Mouse (Mus musculus): ENCODE data around the gene S1pr3.

Gene S1pr3

DNA sequence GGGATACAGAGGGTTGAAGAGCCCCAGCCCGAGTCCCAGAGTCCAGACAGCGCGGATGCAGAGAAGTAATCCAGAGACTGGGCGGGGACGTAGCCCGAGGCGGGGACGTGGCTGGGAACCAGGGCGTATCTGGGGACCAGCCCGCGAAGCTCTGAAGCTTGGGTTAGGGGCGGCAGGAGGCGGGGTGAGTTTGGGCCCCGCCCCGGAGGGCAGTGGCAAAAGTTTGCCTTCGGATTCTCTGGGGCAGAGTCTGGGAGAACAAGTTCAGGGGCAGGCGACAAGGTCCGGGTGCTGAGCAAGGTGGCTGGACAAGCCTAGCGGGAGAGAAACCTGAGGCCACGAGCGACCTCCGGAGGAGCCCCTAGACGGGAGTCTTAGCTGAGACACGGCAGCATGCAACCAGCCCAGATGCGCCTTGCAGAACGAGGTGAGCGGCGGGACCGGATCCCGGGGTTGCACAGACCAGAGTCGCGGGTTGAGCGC, at the start of gene S1pr3:
Gene S1pr3 (plus strand): TSS at position 121 of the 483 bp plus-strand sequence.
- DNase-seq (ENCODE audit: low spot score in 2 of 2): peak in 1 of 2 experiments; percentile 28

DNA sequence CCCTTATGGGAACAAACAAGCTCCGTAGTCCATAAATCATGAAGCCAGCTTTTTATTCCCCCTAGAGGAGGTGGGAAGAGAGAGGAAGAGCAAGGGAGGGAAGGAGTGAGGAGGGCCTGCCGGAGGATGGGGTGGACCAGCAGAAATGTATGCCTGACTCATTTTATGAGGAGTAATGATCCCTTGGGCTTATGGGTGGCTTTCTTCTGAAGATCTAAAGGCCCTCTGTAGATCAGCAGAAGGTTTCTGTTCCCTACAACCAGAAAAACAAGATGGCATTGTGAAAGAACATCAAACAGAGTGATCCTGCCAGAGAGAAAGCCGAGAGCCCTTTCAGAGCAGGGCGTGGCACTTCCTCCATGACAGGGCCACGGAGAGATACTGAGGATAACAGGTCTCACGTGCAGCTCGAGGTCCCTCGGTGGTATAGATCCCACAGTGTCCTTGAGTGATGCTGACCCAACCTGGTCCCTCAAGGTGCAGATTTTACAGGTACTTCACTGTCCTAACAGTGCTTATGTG, 47.9 kb upstream of the S1pr3 start:
- DNase-seq (ENCODE audit: low spot score in 2 of 2): no peak

DNA sequence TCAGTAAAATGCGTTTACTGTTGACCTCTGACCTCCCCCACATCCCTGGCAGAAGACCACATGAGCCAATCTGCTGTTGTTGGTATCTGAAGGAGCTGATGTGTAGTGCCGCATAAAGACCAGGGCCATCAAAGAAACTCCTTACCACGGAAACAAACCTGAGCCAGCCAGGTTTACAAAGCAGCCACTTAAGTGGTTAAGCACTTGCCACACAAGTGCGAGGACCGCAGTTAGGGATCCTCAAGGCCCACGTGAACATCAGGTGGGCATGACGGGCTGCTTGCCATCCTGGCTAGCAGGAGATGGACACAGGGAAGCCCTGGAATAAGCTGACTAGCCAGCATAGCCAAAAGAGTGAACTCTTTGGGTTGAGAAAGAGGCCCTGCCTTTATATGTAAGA, 45.0 kb upstream of the S1pr3 start:
- DNase-seq (ENCODE audit: low spot score in 2 of 2): no peak

DNA sequence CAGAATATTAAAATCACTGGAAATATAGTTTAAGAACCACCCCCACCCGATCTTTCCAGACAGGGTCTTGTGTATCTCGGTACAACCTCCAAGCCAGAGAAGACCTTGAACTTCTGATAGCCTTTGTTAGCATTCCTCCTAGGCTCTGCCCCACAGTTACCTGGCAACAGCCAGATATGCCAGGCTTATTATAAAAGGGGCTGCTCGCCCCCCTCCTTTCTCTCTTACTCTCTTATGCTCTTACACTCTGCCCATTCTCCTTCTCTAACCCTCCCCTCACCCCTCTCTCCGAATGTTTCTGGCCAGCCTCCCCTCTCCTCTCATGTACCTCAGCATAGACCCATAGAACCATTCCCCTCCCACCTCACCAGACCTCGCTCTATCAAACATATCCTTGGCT, 44.5 kb upstream of the S1pr3 start:
- no peak for DNase-seq (ENCODE audit: low spot score in 2 of 2)

DNA sequence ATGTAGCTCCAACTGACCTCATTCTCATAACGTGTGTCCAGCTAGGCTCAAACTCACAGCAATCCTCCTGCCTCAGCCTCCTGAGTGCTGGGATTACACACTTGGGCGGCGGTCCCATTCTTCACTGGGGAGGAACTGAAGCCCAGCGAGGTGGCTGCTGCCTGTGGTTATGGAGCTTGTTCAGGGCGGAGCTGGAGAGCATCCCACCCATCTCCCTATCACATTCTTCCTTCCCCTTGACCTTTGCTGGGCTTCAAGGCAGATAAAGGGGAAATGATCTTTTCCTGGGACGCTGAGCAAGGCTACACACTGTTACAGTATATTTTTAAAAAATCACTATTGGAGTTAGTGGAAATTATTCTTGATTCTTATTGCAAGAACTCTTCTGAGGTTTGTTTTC, 43.2 kb upstream of the S1pr3 start:
- no peak for DNase-seq (ENCODE audit: low spot score in 2 of 2)

DNA sequence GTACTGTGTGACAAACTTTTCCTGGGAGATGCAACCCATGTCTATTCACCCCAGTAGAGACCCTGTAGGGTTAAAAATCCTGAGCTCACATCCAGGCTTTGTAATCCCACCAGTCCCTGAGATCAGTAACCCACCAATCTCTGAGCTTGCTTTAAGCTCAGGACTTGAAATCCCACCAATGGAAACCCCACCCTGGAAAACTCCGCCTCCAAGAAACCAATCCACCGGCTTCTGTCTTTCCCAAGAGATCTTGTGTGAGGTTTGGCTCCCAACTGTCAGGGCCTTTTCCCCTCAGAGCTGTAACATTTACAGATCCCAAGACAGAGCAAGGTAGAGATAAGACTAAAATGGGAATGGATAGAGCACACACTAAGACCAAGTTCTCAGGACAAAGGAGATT, 40.1 kb upstream of the S1pr3 start:
- DNase-seq (ENCODE audit: low spot score in 2 of 2): no peak

DNA sequence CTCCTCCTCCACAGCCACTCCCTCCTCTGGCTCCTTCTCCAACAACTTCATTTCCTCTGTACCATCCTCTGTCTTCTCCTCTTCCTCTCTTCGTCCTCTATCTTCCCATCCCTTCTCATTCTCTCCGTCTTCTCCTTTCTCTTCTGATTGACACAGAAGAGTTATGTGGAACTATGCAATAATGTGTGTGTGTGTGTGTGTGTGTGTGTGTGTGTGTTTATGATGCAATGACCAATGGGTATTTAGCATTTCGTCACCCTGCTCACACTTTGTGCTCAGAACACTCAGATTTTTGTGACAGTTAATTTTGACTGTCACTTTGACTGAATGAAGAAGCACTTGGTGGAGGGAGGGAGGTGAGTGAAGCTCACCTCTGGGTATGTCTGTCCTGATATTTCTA, 39.1 kb upstream of the S1pr3 start:
- no peak for DNase-seq (ENCODE audit: low spot score in 2 of 2)

DNA sequence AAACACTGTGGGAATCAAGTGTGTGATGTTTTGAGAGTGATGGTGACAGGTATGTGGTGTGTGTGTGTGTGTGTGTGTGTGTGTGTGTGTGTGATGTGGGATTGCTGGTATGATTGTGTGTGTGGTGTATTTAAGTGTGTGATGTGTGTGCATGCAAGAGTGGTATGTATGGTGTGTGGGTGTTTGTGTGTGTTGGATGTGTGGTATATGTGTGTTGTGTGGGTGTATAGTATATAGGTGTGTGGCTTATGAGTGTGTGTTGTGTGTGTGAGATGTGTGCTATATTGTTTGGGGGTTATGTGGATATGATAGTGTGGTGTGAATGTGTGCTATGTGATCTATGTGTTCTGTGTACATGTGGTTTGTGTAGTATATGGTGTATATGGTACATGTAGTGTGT, 35.4 kb upstream of the S1pr3 start:
- no peak for DNase-seq (ENCODE audit: low spot score in 2 of 2)

DNA sequence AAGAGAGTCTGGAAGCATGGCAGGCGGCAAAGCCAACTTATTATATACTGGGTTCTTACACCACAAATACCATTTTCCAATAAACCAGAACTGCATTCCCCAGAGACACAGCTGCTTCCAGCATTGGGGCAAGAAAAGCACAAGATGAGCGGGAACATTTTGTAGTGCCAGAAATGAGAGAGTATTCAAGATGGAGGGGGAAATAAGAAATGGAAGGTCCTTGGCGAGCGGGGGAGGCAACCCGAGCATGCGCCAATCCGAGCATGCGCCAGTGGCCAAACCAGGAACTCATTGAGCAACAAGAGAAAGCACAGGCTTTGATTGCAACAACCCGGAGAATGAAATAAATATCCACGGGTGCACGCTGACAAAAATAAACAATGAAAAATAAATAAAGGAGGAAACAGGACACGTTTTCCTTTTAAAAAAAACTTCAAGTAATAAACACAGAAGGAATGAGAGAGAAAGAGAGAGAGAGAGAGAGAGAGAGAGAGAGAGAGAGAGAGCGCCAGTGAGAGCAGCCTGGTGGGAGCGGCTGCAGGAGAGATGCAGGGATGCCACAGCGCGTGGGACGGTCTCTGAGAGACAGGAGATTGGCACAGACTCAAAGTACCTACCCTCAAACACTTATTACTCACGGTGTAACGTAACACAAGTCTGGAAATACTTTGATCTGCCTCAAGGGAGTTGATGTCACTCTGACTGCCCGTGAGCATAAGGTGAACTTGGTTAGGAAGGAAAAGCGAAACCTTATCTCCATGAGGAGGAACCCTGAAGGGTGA, 34.2 kb upstream of the S1pr3 start:
- DNase-seq (ENCODE audit: low spot score in 2 of 2): no peak

DNA sequence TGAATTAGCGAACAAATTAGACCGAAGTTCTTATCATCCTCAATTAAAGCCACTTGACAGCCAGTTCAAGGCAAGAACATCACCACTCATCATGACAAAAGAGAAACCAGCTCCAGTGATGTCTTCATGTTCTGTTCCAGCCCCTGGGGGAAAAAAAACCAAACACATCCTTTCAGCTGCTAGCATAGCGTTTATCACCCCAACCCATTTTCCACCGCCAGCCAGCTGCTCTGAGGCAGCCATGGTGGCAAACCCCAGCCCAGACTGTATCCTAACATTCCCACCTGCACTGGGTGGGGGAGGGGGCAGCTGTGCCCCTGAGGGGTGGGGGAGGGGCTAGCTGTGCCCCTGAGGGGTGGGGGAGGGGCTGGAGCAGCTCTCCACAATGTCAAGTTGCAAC, 30.3 kb upstream of the S1pr3 start:
- DNase-seq (ENCODE audit: low spot score in 2 of 2): no peak

DNA sequence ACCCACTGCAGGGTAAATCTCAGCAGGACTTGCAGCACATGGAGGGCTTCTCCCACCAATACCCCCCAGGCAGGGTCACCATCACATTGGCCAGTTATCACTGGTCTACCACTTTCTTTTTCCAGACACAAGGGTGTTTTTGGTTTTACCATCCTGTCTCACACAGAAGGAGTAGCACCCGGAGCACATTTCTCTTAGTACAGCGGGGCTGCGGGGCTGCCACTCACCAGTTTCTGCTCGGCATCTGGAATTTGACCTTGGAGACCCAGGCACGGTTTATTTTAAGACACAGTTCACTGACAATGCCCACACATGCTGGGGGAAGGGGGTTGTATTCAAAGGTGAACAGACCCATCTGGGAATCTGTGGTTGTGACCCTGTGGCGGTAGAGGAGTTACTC, 28.8 kb upstream of the S1pr3 start:
- no peak for DNase-seq (ENCODE audit: low spot score in 2 of 2)

DNA sequence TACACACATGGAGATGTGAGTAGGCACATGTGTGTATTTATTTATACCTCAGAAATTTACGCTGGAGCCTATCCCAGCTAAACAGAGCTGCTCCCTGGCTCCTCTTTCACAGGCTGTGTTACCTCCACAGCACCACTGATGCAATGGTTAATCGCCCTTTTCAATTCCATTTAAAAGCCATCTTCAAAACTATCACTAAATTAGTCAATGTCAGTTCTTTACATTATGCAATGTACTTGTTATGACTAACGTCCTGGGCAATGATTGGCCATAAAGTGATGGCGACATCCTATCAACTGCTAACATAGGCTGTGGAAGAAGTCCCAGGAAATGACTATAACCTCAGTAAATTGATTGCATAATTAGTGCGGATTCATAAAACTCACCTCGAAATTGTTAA, 26.9 kb upstream of the S1pr3 start:
- DNase-seq (ENCODE audit: low spot score in 2 of 2): no peak

DNA sequence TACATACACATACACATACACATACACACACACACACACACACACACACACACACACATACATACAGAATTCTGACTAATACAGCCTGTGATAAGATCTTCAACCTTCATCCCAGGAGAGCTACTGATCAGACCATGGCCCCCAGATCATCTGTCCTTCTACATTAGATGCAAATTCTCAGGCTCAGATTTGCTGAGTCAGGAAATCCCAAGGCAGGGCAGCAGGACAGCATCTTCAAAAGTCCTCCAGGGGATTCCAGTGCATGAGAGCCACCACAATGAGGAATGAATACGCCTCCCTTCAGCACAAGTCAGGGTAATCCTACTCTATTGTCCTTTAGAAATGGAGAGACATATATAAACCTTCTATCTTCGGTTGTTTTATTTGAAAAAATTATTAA, 23.5 kb upstream of the S1pr3 start:
- no peak for DNase-seq (ENCODE audit: low spot score in 2 of 2)

DNA sequence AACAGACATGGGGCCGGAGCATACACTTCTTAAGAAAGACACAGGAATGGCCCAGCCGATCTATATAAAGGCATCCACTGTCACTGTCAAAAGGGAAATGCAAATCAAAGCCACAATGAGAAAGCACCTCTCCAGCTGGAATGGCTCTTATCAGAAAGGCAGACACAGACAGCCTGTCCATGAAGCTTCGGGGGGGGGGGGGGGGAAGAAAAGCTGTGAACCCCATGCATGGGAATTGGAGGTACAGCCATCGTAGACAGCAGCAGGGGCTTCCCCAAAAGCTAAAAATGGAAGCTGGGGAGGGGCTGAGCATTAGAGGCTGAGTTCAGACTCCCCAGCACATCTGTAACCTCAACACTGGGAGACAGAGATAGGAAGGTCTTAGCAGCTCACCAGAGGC, 20.5 kb upstream of the S1pr3 start:
- no peak for DNase-seq (ENCODE audit: low spot score in 2 of 2)

DNA sequence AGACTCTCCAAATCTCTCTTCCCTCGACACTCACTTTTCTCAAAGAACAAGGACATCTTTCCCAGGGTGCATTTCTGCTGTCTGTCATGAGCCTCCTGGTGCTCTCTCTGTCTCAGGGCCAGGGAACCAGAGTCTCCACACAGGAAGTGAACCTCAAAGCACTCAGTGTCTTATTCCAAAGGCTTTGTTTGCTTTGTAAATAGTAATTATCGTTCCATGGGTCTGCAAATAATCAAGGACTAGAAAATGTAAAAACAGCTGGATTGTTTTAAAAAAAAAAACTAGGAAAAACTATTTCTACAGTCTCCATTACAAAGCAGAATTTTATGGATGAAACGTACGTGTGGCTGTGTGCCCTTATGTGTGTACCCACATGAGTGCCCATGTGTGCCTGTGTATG, 18.0 kb upstream of the S1pr3 start:
- DNase-seq (ENCODE audit: low spot score in 2 of 2): no peak

DNA sequence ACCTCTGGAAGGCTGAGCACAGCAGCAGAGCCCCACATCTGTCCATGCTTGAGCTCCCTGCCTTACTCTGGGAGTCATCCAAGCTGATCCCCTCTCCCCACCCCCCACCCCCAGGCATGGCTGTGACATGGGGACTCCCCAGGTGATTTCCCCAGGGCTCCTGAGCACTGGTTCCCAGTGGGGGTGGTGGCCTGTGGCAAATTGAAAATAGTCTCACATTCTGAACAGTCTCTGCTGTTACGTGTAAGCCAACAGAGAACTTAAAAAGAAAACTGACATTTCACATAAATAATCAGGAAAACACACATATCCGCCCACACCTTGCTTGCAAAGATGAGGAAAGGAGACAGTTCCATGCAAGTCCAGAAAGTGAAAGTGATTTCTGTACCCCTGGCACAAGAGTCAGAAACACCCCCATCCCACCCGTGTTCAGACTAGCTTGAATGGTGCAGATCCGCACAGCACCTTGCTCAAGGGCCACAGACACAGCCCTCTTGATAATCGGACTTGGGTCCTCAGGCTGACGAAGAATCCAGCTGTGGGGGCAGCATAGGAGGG, 17.0 kb upstream of the S1pr3 start:
- DNase-seq (ENCODE audit: low spot score in 2 of 2): no peak

DNA sequence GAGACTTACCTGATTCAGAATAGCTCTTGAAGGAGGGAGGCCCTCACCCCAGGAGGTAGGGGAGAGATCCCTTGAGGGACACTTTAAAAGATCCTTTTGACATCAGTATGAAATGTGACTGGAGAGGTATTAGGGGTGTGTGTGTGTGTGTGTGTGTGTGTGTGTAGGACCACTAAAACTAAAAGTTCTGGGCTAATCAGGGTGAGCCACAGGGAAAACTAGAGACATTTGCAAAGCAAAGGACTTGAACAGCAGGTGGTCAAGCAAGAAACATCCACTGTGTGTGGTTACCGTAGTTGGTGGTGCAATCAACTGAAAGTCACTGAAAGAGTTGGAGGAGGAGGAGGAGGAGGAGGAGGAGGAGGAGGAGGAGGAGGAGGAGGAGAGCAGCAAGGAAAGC, 16.2 kb upstream of the S1pr3 start:
- DNase-seq (ENCODE audit: low spot score in 2 of 2): no peak

DNA sequence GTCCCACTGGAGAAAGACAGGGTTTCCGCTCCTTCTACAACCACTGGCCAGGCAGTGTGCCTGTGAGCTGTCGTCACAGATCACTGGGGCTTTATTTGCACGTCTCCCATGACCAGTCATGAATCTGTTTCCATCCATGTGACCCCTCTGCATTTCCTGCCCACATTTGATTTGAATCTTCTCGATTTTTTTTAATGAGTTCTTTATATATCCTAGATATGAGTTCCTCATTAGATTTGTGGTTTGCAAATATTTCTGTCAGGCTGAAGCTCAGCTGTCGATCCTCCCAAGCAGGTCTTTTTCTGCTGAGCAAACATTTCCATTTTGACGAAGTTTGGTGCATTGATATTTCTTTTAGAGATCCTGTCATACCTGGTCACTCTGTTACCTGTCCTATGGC, 10.6 kb upstream of the S1pr3 start:
- no peak for DNase-seq (ENCODE audit: low spot score in 2 of 2)

DNA sequence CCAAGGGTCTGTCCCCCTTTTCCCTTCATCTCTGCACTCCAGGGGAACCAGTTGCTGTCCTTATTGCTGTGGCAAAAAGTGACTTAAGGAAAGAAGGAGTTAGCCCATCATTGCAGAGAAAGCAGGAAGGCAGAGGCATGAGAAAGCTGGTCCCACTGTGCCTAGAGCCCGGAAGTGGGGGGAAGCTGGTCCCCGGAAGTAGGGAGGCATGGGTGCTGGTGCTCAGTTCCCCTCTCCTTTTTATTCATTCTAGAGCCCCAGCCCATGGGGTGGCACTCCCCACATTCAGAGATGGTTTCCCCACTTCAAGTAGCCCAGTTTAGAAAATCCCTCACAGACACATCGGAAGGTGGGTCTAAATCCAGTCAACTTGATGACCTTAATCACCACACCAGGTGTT, 8.9 kb upstream of the S1pr3 start:
- DNase-seq (ENCODE audit: low spot score in 2 of 2): no peak

DNA sequence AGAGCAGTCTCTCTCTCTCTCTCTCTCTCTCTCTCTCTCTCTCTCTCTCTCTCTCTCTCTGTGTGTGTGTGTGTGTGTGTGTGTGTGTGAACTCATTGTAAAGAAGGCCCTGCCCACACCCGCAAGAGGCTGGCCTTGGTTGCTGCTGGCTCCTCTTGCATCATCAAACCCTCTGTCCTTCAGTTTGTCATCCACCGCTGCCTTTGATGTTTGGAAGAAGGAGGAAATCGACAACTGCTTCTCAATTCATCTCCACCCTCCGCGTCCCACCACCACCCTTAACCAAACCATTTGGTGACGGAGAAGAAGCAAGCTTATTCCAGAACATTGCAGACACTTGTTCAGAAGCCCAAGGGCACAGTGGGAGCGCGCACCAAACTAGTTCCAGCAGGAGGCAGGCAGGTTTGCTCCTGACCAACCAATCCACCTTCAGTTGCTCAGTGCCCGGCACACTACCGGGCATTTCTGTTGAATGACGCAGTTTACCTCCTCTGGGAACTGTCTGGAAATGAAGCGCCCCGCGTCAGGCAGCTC, 8.2 kb upstream of the S1pr3 start:
- peak in 1 of 2 experiments; percentile 11 for DNase-seq (ENCODE audit: low spot score in 2 of 2)

DNA sequence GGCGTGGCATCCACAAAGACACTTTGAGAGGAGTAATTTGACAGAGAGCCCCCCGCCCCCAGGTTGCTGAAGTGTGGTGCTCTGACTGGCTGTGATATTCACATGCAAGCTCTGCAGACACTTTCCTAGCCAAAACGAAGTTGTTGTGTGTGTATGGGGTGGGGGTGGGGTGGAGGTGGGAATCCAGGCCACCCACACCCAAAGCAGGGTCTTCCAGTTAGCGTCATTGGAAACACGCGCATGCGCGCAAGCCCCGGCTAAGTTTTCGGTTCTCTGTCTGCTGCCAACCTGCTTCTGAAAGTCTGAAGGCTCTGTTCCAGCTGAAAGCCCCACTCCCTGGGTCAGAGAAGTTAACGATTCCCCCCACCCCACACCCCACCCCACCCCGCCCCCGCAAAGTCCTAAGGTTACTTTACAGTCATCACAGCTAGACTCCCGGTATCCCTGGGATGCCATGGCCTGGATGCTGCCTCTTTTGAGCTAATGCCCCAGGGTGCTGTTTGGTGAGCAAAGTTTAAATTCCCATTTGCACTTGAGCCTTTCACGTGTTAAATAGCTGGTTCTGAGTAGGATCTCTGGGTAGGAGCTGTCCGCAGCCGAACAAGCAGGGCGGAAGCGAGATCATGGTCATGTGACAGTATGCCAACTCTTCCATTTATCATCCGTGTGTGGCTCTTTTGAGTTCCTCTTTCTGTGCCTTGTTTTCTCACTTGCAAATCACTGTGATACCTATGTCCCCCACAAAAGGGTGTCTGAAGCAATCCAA, 7.5 kb upstream of the S1pr3 start:
- DNase-seq (ENCODE audit: low spot score in 2 of 2): peak in 1 of 2 experiments; percentile 49

DNA sequence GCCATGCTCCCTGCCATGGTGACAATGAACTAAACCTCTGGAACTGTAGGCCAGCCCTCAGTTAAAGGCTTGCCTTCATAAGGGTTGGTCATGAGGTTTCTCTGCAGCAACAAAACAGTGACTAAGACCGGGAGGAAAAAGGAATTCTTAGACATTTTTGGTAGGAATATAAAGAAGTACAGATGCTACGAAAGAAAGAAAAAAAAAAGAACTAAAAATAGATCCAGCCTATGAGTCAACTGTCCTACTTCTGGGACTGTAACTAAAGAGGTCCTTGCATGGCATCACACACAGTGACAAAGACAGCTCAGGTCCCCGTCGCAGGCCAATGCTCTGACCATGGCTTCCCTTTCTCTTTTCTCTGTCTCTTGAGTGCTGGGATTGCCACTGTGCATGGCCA, 3.9 kb upstream of the S1pr3 start:
- DNase-seq (ENCODE audit: low spot score in 2 of 2): no peak

Measured in cerebellum, postnatal 4 days (tissue).